Mouse (Mus musculus) embryonic facial prominence, embryonic 10.5 days (tissue): ENCODE data around the gene Rab1b. TPM values are rescaled to one million over a fixed set of nuclear protein-coding genes. Genes with fewer than 3 reads are reported as not detected.
"Not testable (repeated sequence)": the region's sequence is repeated elsewhere in the genome, so short reads cannot be mapped to it uniquely, and the experiment has no call there.

Experiments used
- DNase-seq: peaks from one replicate; pipeline ENCODE4 v3.0.0-alpha.2; 2017; ENCODE audit warnings: low spot score
- H3K27ac ChIP-seq: fragments of 300-500 bp; sonication (generic); replicated peaks from 2 replicates; pipeline ENCODE4 v1.5.1; 2016; ENCODE audit warnings: mild to moderate bottlenecking
- H3K27me3 ChIP-seq: fragments of 300-500 bp; sonication (generic); replicated peaks from 2 replicates; pipeline ENCODE4 v1.6.1; 2016; ENCODE audit warnings: low read depth, mild to moderate bottlenecking; ENCODE audit not compliant: poor library complexity, severe bottlenecking
- H3K36me3 ChIP-seq: fragments of 300-500 bp; sonication (generic); replicated peaks from 2 replicates; pipeline ENCODE4 v1.6.1; 2016; ENCODE audit warnings: mild to moderate bottlenecking, moderate library complexity
- H3K4me1 ChIP-seq: fragments of 300-500 bp; sonication (generic); 2 replicates; pipeline ENCODE4 v1.6.1; 2016
- H3K4me3 ChIP-seq: fragments of 300-500 bp; sonication (generic); 2 replicates; pipeline ENCODE4 v1.5.1; 2016; ENCODE audit warnings: mild to moderate bottlenecking, moderate library complexity
- H3K9me3 ChIP-seq: fragments of 300-500 bp; sonication (generic); 2 replicates; pipeline ENCODE4 v1.6.1; 2016; ENCODE audit warnings: mild to moderate bottlenecking
- WGBS: fragments of 180-500 bp; shearing (Covaris S2); methylation state at CpG from one replicate; pipeline ENCODE4 v1.1.7; 2016; 5-methylcytosine and 5-hydroxymethylcytosine counted together
- polyA plus RNA-seq: library from polyadenylated mRNA; unstranded; fragments of >200 nt; fragmentation: Nextera tagmentation; extraction: Ambion mirVana; gene quantifications from 2 replicates; pipeline ENCODE4 v1.2.1, GENCODE M21; 2016

The Rab1b gene
- 266 and 270 TPM in 2 replicates for polyA plus RNA-seq

DNA sequence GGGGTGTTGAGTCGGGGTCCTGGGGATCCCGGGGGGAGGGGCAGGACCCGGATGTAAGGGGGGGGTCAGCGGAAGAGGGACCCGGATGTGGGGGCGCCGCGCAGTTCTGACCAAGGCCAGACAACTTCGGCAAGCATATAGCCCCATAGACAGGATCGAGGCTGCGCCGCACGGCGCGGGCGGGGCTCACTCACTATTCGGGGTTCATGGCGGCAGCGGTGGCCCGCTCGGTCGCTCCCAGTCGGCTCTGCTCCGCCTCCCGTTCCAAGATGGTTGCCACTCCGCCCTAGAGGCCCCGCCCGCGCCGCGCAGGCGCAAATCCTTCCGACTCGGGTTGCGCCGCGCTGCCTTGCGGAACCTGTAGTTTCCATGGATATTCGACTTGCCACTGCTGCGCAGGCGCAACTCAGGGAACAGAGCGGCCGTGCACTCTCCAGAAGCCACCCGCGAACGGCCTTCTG lies at the start of gene Rab1b:
Gene Rab1b, minus strand, starts transcription at position 342 of the 461 bp plus-strand sequence.
- Histone ChIP-seq H3K4me1 (peaks cover 36% of the 10 kb centered on the region), H3K9me3 (no peaks in the 10 kb centered on the region), H3K4me3 (peak within 1 kb of the TSS; percentile 77), H3K27me3 (no peaks in the 10 kb centered on the region), H3K27ac (peak within 1 kb of the TSS; percentile 97), H3K36me3 (peaks cover 78% of the 10 kb centered on the region)
- under 1% methylated on average over 46 of the region's 46 CpGs for WGBS
- DNase-seq: peak; percentile 99

DNA sequence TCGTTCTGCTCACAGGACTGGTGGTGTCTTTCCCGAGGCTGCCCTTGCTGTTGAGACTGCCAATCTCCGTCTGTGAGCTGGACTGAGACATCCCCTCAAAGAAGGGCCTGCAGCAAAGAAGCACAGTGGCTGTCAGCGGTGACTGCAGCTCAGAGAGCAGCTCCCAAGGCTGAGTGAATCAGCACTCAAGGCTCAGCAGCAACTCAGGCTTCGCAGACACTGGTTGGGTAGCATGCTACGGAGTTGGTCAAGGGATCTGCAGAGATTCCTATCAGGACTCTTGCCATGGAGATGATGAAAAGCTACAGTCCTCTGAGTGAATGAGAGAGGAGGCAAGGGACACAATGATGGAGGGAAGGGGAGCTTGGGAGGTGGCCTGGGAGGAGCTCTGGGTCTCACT lies 45.4 kb upstream of the Rab1b start:
- 89% methylated on average over 6 of the region's 6 CpGs for WGBS
- H3K36me3 ChIP-seq: peaks cover 38% of the 10 kb centered on the region
- DNase-seq: no peak
- no peak overlapping the region for H3K4me3 ChIP-seq
- no peaks in the 10 kb centered on the region for H3K9me3 ChIP-seq
- H3K4me1 ChIP-seq: no peaks in the 10 kb centered on the region
- no peak overlapping the region for H3K27ac ChIP-seq
- no peaks in the 10 kb centered on the region for H3K27me3 ChIP-seq

DNA sequence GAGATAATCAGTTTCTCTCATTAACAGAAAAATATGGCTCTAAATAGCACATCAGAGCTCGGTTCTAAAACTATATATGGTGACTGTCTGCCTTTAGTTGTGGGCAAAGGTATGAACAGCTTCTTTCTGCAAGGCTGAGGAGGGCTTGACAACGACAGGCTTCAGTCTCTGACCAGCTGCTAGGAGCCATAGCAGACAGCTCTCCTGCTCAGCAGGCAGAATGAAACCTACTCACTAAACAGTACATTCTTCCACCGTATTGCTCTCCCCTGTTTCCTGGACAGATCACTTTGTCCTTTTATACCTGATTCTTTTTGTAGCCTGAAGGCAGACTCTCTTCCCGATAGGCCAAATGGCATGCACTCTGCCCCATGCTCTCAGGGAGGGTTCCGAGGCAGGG lies 44.9 kb upstream of the Rab1b start:
- 78% methylated on average over 5 of the region's 5 CpGs for WGBS
- H3K4me1 ChIP-seq: no peaks in the 10 kb centered on the region
- no peaks in the 10 kb centered on the region for H3K9me3 ChIP-seq
- no peak for DNase-seq
- peaks cover 39% of the 10 kb centered on the region for H3K36me3 ChIP-seq
- H3K27me3 ChIP-seq: no peaks in the 10 kb centered on the region
- no peak overlapping the region for H3K4me3 ChIP-seq
- H3K27ac ChIP-seq: no peak overlapping the region

DNA sequence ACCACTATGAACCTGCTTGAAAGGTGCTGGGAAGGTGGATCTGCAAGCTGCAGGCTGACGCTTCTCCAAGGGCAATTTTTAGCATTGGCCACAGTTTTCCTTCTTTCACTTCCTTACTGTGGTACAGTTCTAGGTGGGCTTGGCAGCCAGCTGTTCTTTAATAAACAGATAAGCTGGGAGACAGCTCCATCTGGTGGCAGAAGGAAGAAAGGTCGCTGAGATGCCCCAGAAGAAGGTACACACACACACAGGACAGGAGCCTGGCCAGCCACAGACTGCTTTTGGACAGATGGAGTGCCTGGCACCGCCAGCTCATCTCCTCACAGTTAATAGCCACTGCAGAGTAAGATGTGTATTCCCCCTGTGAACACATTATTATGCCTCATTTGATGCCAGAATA lies 44.5 kb upstream of the Rab1b start:
- peaks cover 42% of the 10 kb centered on the region for H3K36me3 ChIP-seq
- peak; percentile 65 for DNase-seq
- H3K4me1 ChIP-seq: no peaks in the 10 kb centered on the region
- H3K4me3 ChIP-seq: no peak overlapping the region
- H3K9me3 ChIP-seq: no peaks in the 10 kb centered on the region
- no peak overlapping the region for H3K27ac ChIP-seq
- WGBS: 45% methylated on average over 3 of the region's 3 CpGs
- no peaks in the 10 kb centered on the region for H3K27me3 ChIP-seq

DNA sequence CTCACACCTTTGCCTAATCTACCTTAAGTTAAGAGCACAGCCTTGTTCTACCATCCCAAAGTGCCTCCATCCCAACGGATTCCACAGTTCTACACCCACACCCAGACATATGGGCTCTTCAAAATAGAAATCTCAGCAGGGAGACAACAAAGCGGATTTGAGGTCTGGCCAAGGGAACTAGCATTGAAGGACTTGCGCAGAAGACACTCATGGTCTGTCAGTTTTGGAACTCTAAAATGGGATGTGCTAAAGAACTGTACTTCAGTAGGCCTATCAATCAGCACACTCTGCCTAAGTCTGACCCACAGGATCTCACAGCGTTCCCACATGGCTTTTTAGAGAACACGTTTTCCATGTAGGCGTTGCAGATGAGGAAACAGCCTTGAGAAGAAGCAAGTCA lies 43.5 kb upstream of the Rab1b start:
- Histone ChIP-seq H3K4me3 (no peak overlapping the region), H3K27ac (no peak overlapping the region), H3K27me3 (no peaks in the 10 kb centered on the region), H3K9me3 (no peaks in the 10 kb centered on the region), H3K4me1 (no peaks in the 10 kb centered on the region), H3K36me3 (peaks cover 39% of the 10 kb centered on the region)
- 92% methylated on average over 6 of the region's 6 CpGs for WGBS
- no peak for DNase-seq

DNA sequence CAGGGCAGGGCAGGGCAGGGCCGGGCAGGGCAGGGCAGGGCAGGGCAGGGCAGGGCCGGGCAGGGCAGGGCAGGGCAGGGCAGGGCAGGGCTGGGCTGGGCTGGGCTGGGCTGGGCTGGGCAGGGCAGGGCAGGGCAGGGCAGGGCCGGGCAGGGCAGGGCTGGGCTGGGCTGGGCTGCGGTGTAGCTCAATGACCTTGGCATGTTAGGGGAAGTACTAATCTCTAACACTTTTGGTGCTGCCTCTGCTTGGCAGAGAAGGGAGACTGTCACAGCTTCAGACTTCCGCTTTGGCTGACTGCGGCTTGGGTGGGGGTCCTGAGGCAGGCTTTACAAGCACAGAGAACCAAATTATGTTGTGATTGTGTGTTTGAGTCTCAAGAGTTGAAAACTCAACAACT lies 42.2 kb upstream of the Rab1b start:
- not testable (repeated sequence) for H3K27ac ChIP-seq, H3K4me3 ChIP-seq, H3K27me3 ChIP-seq, H3K9me3 ChIP-seq, H3K4me1 ChIP-seq, DNase-seq
- peaks cover 52% of the 10 kb centered on the region for H3K36me3 ChIP-seq
- WGBS: 89% methylated on average over 6 of the region's 6 CpGs

DNA sequence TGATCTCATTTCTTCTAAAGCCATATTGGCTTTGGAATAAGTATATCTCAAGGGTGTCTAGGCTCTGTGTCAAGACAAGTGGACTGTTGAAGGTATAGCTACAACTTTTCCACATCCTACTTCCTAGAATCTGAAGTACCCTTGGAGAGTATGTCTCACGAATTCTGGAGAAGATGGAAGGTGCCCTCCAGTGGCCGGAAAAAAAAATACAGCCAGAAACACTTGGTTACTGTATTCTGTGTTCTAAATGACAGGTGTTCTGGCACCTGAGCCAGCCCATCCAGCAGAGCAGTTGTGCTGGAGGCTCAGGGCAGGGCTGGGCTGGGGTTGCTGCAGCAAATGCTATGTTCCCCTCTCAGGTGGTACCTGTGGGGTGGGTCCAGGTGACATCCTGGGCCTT lies 32.8 kb upstream of the Rab1b start:
- Histone ChIP-seq H3K27me3 (no peaks in the 10 kb centered on the region), H3K36me3 (peaks cover 62% of the 10 kb centered on the region), H3K4me3 (no peak overlapping the region), H3K4me1 (no peaks in the 10 kb centered on the region), H3K27ac (no peak overlapping the region), H3K9me3 (no peaks in the 10 kb centered on the region)
- WGBS: 2% methylated on average over 2 of the region's 2 CpGs
- DNase-seq: peak; percentile 58

DNA sequence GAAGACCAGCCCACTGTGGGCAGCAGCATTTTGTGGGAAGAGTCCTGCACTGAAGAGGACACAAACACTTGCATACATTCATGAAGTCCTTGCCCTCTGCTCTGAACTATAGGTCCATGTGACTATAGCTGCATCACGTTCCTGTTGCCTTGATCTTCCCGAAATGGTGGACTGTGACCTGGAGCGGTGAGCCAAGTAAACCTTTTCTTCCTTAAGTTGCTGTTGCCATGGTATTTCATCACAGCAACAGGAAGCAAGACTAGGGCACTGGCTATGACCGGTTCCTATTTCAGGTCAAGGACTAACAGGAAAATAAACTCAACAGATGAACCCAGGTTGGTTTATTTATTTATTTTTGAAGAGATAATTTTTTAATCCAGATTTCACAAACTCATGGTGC lies 24.4 kb upstream of the Rab1b start:
- Histone ChIP-seq H3K4me1 (peaks cover 7% of the 10 kb centered on the region; the same call in 1 of the 2 replicates), H3K27me3 (no peaks in the 10 kb centered on the region), H3K9me3 (no peaks in the 10 kb centered on the region), H3K4me3 (no peak overlapping the region), H3K27ac (no peak overlapping the region), H3K36me3 (peaks cover 27% of the 10 kb centered on the region)
- 81% methylated on average over 4 of the region's 4 CpGs for WGBS
- no peak for DNase-seq

DNA sequence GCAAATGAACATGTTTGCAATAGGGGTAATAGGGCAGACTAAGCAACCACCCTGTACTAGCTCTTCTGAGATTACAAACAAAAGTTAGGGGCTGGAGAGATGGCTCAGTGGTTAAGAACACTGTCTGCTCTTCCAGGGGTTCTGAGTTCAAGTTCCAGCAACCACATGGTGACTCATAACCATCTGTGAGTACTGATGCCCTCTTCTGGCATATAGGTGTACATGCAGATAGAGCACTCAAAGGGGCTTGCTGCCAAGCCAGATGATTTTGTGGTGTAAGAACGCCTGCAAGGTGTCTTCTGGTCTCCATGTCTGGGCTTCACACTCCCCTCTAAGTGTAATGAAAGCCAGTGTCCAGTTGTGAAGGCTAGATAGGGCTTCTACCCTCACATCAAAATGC lies 22.9 kb upstream of the Rab1b start:
- Histone ChIP-seq H3K36me3 (peaks cover 18% of the 10 kb centered on the region), H3K4me1 (peaks cover 7% of the 10 kb centered on the region; the same call in 1 of the 2 replicates), H3K9me3 (no peaks in the 10 kb centered on the region), H3K4me3 (no peak overlapping the region), H3K27ac (no peak overlapping the region), H3K27me3 (no peaks in the 10 kb centered on the region)
- no peak for DNase-seq
- WGBS: 61% methylated on average over 1 of the region's 1 CpGs

DNA sequence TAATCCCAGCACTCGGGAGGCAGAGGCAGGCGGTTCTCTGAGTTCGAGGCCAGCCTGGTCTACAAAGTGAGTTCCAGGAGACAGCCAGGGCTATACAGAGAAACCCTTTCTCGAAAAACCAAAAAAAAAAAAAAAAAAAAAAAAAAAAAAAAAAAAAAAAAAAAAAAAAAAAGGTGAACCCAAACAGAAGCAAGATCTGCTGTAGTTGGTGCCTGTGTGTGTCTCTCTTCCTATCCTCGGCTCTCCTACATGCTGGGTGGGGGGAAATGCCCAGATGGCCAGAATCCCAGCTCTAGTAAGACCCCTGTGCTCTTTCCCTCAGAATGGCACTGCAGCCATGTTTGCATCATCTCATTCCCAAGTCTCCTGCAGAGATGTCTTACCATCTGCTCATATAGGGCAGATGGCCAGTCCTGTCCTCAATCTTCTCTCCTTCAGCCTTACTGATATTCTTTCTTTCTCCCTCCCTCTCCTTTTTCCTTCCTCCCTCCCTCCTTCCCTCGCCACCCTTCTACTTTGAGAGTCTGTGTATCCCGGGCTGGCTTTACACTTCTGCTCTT lies 17.3 kb upstream of the Rab1b start:
- Histone ChIP-seq H3K4me1 (peaks cover 1% of the 10 kb centered on the region; the same call in 1 of the 2 replicates), H3K4me3 (no peak overlapping the region), H3K9me3 (no peaks in the 10 kb centered on the region), H3K27ac (no peak overlapping the region), H3K27me3 (peaks cover 6% of the 10 kb centered on the region), H3K36me3 (no peaks in the 10 kb centered on the region)
- DNase-seq: no peak
- 74% methylated on average over 7 of the region's 7 CpGs for WGBS

DNA sequence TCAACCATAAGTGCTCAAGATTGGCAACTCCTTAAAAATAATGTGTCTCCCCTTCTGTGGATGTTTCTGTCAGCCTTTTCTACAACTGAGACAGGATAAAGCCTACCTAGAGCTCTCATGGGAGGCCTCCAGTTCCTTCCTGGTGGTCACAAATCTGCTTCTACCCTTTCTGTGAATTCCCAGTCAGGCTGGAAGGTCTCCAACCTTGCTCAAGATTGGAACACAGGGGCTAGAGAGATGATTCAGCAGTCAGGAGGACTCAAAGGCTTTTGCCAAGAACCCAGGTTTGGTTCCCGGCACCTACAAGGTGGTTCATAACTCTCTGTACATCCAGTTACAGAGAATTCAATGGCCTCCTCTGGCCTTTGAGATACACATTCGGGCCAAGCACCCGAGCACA lies 16.4 kb upstream of the Rab1b start:
- WGBS: 85% methylated on average over 3 of the region's 3 CpGs
- peaks cover 11% of the 10 kb centered on the region for H3K27me3 ChIP-seq
- no peaks in the 10 kb centered on the region for H3K36me3 ChIP-seq
- no peak overlapping the region for H3K4me3 ChIP-seq
- H3K27ac ChIP-seq: no peak overlapping the region
- no peak for DNase-seq
- H3K9me3 ChIP-seq: no peaks in the 10 kb centered on the region
- H3K4me1 ChIP-seq: peaks cover 10% of the 10 kb centered on the region

DNA sequence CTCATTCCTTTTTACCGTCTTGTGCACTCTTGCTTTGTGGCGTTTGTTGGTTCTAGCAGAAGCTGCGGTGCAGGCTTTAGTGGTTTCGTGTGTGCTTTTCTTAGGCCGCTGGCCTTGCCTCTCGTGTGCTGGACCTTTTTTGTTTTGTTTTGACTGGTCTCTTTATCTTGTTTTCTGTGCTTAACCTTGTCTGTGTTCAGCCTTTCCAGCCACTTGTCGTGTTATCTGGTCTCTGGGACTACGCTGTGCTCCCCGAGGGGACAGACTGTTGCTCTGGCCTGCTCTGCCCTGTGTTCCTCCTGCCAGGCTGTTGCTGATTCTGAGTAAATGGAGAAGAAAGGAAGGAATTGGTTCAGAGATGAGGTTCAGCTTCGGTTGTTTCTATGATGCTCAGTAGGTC lies 15.6 kb upstream of the Rab1b start:
- H3K27ac ChIP-seq: no peak overlapping the region
- no peak overlapping the region for H3K4me3 ChIP-seq
- H3K9me3 ChIP-seq: no peaks in the 10 kb centered on the region
- H3K36me3 ChIP-seq: no peaks in the 10 kb centered on the region
- 74% methylated on average over 10 of the region's 10 CpGs for WGBS
- H3K4me1 ChIP-seq: peaks cover 14% of the 10 kb centered on the region
- DNase-seq: no peak
- peaks cover 11% of the 10 kb centered on the region for H3K27me3 ChIP-seq

DNA sequence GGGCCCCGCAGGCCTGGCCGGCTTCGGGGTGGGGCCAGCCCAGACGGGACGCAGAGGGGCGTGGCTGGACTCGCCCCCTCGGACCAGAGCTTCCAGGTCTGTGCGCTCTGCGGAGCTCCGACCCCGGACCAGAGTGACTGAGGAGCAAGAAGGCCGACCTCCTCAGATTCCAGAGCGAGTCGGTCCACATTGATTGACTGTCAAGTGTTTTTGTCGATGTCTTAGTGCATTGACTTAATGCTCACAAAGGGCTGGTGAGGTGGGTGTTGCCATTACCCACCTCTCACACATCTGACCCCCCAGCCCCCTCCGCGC lies 11.5 kb upstream of the Rab1b start, which contains the start of gene Klc2:
Gene Klc2, minus strand, starts transcription at position 177 of the 315 bp plus-strand sequence.
- Histone ChIP-seq H3K36me3 (peaks cover 24% of the 10 kb centered on the region), H3K9me3 (no peaks in the 10 kb centered on the region), H3K27me3 (peaks cover 11% of the 10 kb centered on the region), H3K27ac (peak within 1 kb of the TSS; percentile 90), H3K4me3 (peak within 1 kb of the TSS; percentile 86), H3K4me1 (peaks cover 23% of the 10 kb centered on the region)
- no peak for DNase-seq
- under 1% methylated on average over 18 of the region's 18 CpGs for WGBS
